Mouse (Mus musculus) hindbrain, embryonic 14.5 days (tissue): Measurements from ENCODE around the gene Tcta. TPM values are rescaled to one million over a fixed set of nuclear protein-coding genes. Genes with fewer than 3 reads are reported as not detected.

ENCODE experiments used
- ATAC-seq: fragments of 200-750 bp; cut with Nextera tagmentation; 2 replicates; pipeline ENCODE4 v1.8.0; 2017; ENCODE audit warnings: moderate number of reproducible peaks, mild to moderate bottlenecking, moderate TSS enrichment, moderate library complexity; ENCODE audit not compliant: low FRiP score
- DNase-seq: peaks from one replicate; pipeline ENCODE4 v3.0.0-alpha.2; 2015; ENCODE audit warnings: low spot score
- H3K27ac ChIP-seq: fragments of 300-500 bp; sonication (generic); 2 replicates; pipeline ENCODE4 v1.5.1; 2014; ENCODE audit warnings: mild to moderate bottlenecking, moderate library complexity
- H3K27me3 ChIP-seq: fragments of 300-500 bp; sonication (generic); 2 replicates; pipeline ENCODE4 v1.6.1; 2014; ENCODE audit warnings: mild to moderate bottlenecking, low read length, mixed read lengths; ENCODE audit not compliant: control insufficient read depth, insufficient read depth
- H3K36me3 ChIP-seq: fragments of 300-500 bp; sonication (generic); replicated peaks from 2 replicates; pipeline ENCODE4 v1.6.1; 2014; ENCODE audit not compliant: control insufficient read depth, insufficient read depth
- H3K4me1 ChIP-seq: fragments of 300-500 bp; sonication (generic); replicated peaks from 2 replicates; pipeline ENCODE4 v1.6.1; 2014; ENCODE audit warnings: antibody characterized with exemption, low read length, mixed read lengths; ENCODE audit not compliant: control insufficient read depth, insufficient read depth
- H3K4me2 ChIP-seq: fragments of 300-500 bp; sonication (generic); replicated peaks from 2 replicates; pipeline ENCODE4 v1.6.1; 2014; ENCODE audit warnings: mild to moderate bottlenecking, moderate library complexity
- H3K4me3 ChIP-seq: fragments of 300-500 bp; sonication (generic); replicated peaks from 2 replicates; pipeline ENCODE4 v1.5.1; 2014; ENCODE audit warnings: mild to moderate bottlenecking, low read length
- H3K9ac ChIP-seq: fragments of 300-500 bp; sonication (generic); 2 replicates; pipeline ENCODE4 v1.6.1; 2014
- H3K9me3 ChIP-seq: fragments of 300-500 bp; sonication (generic); 2 replicates; pipeline ENCODE4 v1.6.1; 2016; ENCODE audit warnings: low read length; ENCODE audit not compliant: control insufficient read depth
- WGBS: fragments of 180-500 bp; shearing (Covaris S2); extraction: QIAGEN DNeasy Blood & Tissue Kit; methylation state at CpG from one replicate; pipeline ENCODE4 v1.1.7; 2014; 5-methylcytosine and 5-hydroxymethylcytosine counted together
- polyA plus RNA-seq: library from polyadenylated mRNA; unstranded; fragments of >200 nt; fragmentation: Nextera tagmentation; extraction: Ambion mirVana; gene quantifications from 2 replicates; pipeline ENCODE4 v1.2.1, GENCODE M21; 2014

Tcta gene
- 49.5 and 59.9 TPM in 2 replicates for polyA plus RNA-seq

DNA sequence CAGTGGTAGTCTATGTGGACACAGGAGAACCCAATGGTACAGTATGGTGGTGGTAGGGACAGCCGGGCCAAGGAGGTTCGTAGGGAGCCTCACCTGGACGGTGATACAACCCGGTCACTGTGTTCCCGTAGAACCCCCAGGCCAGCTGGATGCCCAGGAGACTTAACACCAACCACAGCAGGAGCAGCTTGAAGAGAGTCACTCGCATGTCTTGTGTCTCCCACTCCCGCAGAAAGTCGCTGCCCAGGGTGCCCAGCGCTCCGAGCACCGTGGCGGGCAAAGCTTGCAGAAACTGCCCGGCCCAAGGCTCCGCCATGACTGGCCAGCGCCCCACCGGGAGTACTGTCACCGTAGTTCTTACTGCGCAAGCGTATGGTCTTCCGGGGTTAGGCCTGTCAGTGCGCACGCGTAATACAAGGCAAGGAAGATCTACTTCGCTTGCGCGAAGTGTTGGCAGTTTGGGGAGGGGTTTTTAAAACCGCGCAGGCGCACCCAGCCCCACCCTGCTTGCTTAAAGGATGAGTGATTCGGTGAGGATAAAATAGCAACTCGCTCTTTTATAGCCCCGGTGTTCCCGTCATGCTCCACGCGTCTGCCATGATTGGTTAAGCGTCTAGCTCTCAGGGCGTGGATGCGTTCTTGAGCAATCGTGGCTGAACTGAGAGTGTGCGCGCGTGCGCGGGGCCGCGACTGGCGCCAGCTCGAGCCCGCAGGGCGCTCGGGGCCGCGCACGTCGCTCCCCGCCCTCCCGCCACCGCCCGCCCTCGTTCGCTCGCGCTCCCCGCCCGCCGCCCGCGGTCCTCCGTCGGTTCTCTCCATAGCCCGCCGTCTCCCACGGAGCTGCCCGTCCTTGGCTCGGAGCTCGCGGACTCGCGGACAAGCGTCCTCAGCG lies at the start of gene Tcta, which contains the start of gene Rhoa:
Gene Tcta (minus strand): TSS at position 532 of the 892 bp plus-strand sequence.
Gene Rhoa (plus strand): TSS at position 501 of the 892 bp plus-strand sequence.
- peak; percentile 98 for ATAC-seq
- no peaks in the 10 kb centered on the region for H3K9me3 ChIP-seq

DNA sequence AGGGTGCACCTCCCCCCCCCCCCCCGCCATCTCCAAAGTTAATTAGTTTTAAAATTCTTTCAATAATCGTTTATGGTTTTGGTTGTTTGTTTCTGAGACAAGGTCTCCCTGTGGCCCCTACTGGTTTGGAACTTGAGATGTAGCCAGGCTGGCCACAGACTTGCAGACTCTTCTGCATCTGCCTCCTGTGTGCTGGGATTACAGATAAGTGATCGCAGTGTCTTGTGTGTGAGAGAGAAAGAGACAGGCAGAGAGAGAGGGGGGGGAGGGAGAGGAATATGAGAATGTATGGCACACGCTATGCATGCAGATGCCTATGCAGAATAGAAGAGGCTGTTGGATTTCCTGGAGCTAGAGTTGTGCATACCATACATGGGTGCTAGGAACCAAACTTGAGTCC lies 43.8 kb upstream of the Tcta start:
- H3K36me3 ChIP-seq = peaks cover 51% of the 10 kb centered on the region
- no peaks in the 10 kb centered on the region for H3K27me3 ChIP-seq
- ATAC-seq (no peak), DNase-seq (no peak)
- H3K9me3 ChIP-seq = no peaks in the 10 kb centered on the region
- no peak overlapping the region for H3K27ac ChIP-seq
- peaks cover 12% of the 10 kb centered on the region for H3K4me1 ChIP-seq
- no peak overlapping the region for H3K9ac ChIP-seq
- no peak overlapping the region for H3K4me2 ChIP-seq
- H3K4me3 ChIP-seq = no peak overlapping the region
- 97% methylated on average over 4 of the region's 4 CpGs for WGBS

More for the DNA sequence above, at the start of gene Tcta, which contains the start of gene Rhoa:
- Histone ChIP-seq H3K4me2 (peak within 1 kb of the TSS; percentile 86), H3K4me1 (peaks cover 37% of the 10 kb centered on the region), H3K27me3 (no peaks in the 10 kb centered on the region), H3K27ac (peak within 1 kb of the TSS; percentile 97), H3K4me3 (peak within 1 kb of the TSS; percentile 83), H3K9ac (peak within 1 kb of the TSS; percentile 91), H3K36me3 (peaks cover 37% of the 10 kb centered on the region)
- peak; percentile 98 for DNase-seq
- under 1% methylated on average over 71 of the region's 81 CpGs for WGBS

- peaks cover 36% of the 10 kb centered on the region for H3K36me3 ChIP-seq
- peaks cover 12% of the 10 kb centered on the region for H3K4me1 ChIP-seq
- no peaks in the 10 kb centered on the region for H3K27me3 ChIP-seq
- H3K4me3 ChIP-seq = peak overlapping the region; percentile 90
- WGBS = 9% methylated on average over 14 of the region's 14 CpGs
- H3K27ac ChIP-seq = peak overlapping the region; percentile 99; the same call in 1 of the 2 replicates
- ATAC-seq (no peak), DNase-seq (no peak)
- H3K9ac ChIP-seq = peak overlapping the region; percentile 89
- no peaks in the 10 kb centered on the region for H3K9me3 ChIP-seq
- peak overlapping the region; percentile 91 for H3K4me2 ChIP-seq
Measured at GRCm38 (mm10) chr9:108348290-108348680, 42.3 kb upstream of the Tcta start.

- under 1% methylated on average over 65 of the region's 75 CpGs for WGBS
- Histone ChIP-seq H3K4me3 (peak within 1 kb of the TSS; percentile 90), H3K27ac (peak within 1 kb of the TSS; percentile 99), H3K9me3 (no peaks in the 10 kb centered on the region), H3K27me3 (no peaks in the 10 kb centered on the region), H3K9ac (peak within 1 kb of the TSS; percentile 89), H3K36me3 (peaks cover 30% of the 10 kb centered on the region), H3K4me1 (peaks cover 12% of the 10 kb centered on the region), H3K4me2 (peak within 1 kb of the TSS; percentile 91)
- ATAC-seq (peak; percentile 92), DNase-seq (peak; percentile 92)
Measured at GRCm38 (mm10) chr9:108347540-108348289, 41.8 kb upstream of the Tcta start, which contains the start of gene Usp4. Usp4 (plus strand) TSS chr9:108347853.

DNA sequence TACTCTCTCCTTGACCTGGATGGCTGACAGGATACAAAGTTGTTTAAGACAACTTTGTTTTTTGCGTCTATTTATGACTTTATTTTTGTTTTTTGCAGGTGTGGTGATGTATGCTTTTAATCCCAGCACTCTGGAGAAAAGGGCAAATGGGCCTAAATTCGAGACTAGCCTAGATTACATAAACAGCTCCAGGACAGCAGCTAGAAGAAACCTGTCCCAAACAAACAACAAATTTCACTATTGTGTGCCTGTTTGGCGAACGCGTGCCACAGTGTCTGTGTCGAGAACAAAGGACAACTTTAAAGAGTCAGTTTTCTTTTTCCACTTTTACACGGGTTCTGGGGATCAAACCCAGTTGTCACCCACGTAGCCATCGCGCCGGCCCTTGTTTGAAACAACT lies 41.1 kb upstream of the Tcta start:
- DNase-seq = no peak
- Histone ChIP-seq H3K4me2 (peak overlapping the region; percentile 91), H3K36me3 (peaks cover 24% of the 10 kb centered on the region), H3K9ac (peak overlapping the region; percentile 89), H3K27me3 (no peaks in the 10 kb centered on the region), H3K4me1 (peaks cover 12% of the 10 kb centered on the region), H3K4me3 (peak overlapping the region; percentile 90), H3K27ac (peak overlapping the region; percentile 99), H3K9me3 (no peaks in the 10 kb centered on the region)
- ATAC-seq = no peak
- 6% methylated on average over 11 of the region's 11 CpGs for WGBS

DNA sequence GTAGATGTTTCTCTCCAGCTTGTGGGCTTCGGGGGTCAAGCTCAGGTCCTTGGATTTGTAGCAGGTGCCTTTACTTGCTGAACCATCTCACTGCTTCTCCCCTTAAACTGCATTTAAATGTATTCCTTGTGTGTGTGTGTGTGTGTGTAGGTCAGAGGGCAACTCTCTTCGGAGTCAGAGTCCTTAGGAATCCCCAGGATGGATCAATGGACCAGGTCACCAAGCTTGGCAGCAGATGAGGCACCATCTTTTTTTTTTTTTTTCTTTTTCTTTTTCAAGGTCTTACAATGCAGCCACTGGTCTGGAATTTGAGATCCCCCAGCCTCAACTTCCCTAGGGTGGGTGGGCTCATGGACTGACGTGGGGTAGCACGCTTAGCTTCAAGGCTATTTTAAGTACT lies 38.5 kb upstream of the Tcta start:
- H3K27me3 ChIP-seq = no peaks in the 10 kb centered on the region
- H3K9me3 ChIP-seq = no peaks in the 10 kb centered on the region
- ATAC-seq (no peak), DNase-seq (no peak)
- no peak overlapping the region for H3K4me2 ChIP-seq
- no peak overlapping the region for H3K4me3 ChIP-seq
- H3K27ac ChIP-seq = no peak overlapping the region
- H3K36me3 ChIP-seq = no peaks in the 10 kb centered on the region
- H3K9ac ChIP-seq = no peak overlapping the region
- peaks cover 23% of the 10 kb centered on the region for H3K4me1 ChIP-seq
- 86% methylated on average over 4 of the region's 4 CpGs for WGBS

DNA sequence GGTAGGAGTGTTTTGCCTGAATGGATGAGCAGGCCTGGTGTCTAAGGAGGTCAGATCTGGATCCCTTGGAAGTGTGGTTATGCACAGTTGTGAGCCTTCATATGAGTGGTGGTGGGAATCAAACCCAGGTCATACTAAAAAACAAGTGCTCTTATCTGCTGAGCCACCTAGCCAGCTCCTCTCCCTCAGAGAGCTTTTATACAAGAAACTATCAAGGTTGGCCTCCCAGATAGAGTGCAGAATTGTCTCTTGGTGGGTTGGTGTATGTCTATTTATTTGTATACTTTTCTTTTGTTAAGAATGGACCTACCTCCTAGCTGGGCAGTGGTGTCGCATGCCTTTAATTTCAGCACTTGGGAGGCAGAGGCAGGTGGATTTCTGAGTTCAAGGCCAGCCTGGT lies 37.9 kb upstream of the Tcta start:
- ATAC-seq = no peak
- no peaks in the 10 kb centered on the region for H3K9me3 ChIP-seq
- no peak overlapping the region for H3K4me2 ChIP-seq
- no peak overlapping the region for H3K4me3 ChIP-seq
- no peaks in the 10 kb centered on the region for H3K27me3 ChIP-seq
- no peak for DNase-seq
- H3K27ac ChIP-seq = no peak overlapping the region
- no peaks in the 10 kb centered on the region for H3K36me3 ChIP-seq
- H3K4me1 ChIP-seq = peaks cover 22% of the 10 kb centered on the region
- 95% methylated on average over 1 of the region's 1 CpGs for whole genome bisulfite sequencing
- H3K9ac ChIP-seq = no peak overlapping the region

DNA sequence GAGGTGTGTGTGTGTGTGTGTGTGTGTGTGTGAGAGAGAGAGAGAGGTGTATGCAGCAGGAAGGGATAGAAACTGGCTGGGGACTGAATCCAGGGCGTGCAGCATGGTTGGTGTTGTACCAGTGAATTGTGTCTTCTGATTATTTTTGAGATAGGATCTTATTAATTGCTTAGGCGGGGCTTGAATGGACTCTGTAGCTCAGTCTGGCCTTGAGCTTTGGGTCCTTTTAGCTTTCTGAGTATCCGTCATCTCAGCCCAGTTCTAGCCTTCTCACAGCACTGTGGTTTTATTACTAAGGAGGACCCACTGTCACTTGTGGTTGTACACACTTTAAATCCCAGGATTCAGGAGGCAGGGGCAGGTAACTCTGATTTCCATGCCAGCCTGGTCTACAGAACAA lies 37.4 kb upstream of the Tcta start:
- 88% methylated on average over 3 of the region's 3 CpGs for WGBS
- H3K9ac ChIP-seq = no peak overlapping the region
- DNase-seq = no peak
- ATAC-seq = no peak
- H3K4me3 ChIP-seq = no peak overlapping the region
- H3K4me2 ChIP-seq = no peak overlapping the region
- H3K27me3 ChIP-seq = no peaks in the 10 kb centered on the region
- H3K27ac ChIP-seq = no peak overlapping the region
- H3K4me1 ChIP-seq = peaks cover 21% of the 10 kb centered on the region
- no peaks in the 10 kb centered on the region for H3K9me3 ChIP-seq
- H3K36me3 ChIP-seq = no peaks in the 10 kb centered on the region

GRCm38 (mm10) chr9:108342301-108342831 lies 36.4 kb upstream of the Tcta start:
- ATAC-seq (no peak), DNase-seq (no peak)
- H3K4me2 ChIP-seq = no peak overlapping the region
- H3K27me3 ChIP-seq = no peaks in the 10 kb centered on the region
- H3K36me3 ChIP-seq = no peaks in the 10 kb centered on the region
- H3K27ac ChIP-seq = no peak overlapping the region
- no peak overlapping the region for H3K4me3 ChIP-seq
- H3K4me1 ChIP-seq = peaks cover 22% of the 10 kb centered on the region
- WGBS = 55% methylated on average over 5 of the region's 5 CpGs
- no peaks in the 10 kb centered on the region for H3K9me3 ChIP-seq
- no peak overlapping the region for H3K9ac ChIP-seq
